Mouse (Mus musculus): ENCODE measurements around the gene Mark3. TPM values are rescaled to one million over a fixed set of nuclear protein-coding genes. Genes with fewer than 3 reads are reported as not detected.

Mark3 gene
- polyA plus RNA-seq, 2 experiments: 18.0 to 24.6 TPM

DNA sequence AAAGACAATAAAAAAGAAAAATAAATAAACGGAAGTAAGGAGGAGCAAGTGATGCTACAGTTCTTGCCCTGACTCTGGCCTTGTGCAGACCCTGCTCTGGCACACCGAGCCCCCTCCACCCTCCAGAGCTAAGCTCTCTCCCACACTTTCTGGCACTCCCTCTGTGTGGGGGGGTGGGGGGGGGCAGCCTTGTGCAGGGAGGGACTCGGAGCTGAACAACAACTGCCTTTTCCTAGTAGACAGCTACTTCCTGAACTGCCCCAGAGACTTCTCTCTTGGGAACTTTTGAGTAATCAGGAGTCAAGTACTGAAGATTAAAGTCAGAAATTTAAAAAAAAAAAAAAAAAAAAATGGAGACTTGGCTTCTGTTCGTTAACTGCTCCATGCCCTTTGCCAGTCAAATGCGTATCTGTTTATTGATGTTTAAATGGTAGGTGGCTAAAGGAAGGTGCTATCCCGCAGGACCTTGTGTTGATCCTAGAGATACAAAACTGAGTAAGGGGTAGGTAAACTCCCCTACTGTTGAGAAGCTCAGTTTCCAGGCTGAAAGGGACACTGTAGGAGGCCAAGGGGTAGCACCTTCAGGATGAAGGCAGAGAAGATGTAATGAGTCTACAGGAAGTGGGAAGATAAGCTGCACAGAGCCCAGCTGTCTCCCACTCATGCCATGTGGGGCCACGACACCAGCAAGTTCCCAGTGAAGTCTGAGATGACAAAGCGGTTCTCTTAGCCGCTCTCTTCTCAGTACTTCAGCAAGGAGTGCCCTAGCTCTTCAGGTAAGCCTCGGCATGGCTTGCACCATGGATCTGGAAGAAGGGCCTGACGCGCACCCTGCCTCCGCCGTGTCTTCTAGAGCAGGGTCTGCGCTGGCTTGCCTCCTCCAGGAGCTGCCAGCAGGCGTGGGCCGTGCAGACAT lies 89.2 kb downstream of the Mark3 start:
- TF ChIP-seq EP300 (IDR thresholded peaks at IDR 0.05; ENCODE audit: low read depth) (no peak), CTCF (IDR thresholded peaks at IDR 0.05; ENCODE audit: low read depth) (no peak)
- ATAC-seq (ENCODE audit: insufficient read depth): no peak
- no peak overlapping the region for H3K4me2 ChIP-seq (ENCODE audit: low read depth)
- no peaks in the 10 kb centered on the region for H3K27me3 ChIP-seq (ENCODE audit: control insufficient read depth, insufficient read depth, low read length)
- no peak overlapping the region for H3K9ac ChIP-seq (replicated peaks)
- H3K36me3 ChIP-seq (replicated peaks; ENCODE audit: control insufficient read depth, insufficient read depth, low read depth): no peaks in the 10 kb centered on the region
- H3K27ac ChIP-seq: no peak overlapping the region
- H3K4me3 ChIP-seq (ENCODE audit: insufficient read depth in 1 of 2, low read depth in 2 of 2, low read length in 2 of 2): no peak overlapping the region
- WGBS (ENCODE audit: insufficient replicate concordance): 69% methylated on average over 17 of the region's 17 CpGs
- 0 out of 4 replicates have a peak, but pooled peaks cover 0 to 2% of the 10 kb centered on the region in 2 experiments for H3K4me1 ChIP-seq (replicated peaks; ENCODE audit: control insufficient read depth in 2 of 2, insufficient read depth in 2 of 2, low read length in 1 of 2)
- DNase-seq (ENCODE audit: low read depth in 3 of 3, low spot score in 3 of 3): no peak
- no peaks in the 10 kb centered on the region for H3K9me3 ChIP-seq (ENCODE audit: control insufficient read depth, low read length)

DNA sequence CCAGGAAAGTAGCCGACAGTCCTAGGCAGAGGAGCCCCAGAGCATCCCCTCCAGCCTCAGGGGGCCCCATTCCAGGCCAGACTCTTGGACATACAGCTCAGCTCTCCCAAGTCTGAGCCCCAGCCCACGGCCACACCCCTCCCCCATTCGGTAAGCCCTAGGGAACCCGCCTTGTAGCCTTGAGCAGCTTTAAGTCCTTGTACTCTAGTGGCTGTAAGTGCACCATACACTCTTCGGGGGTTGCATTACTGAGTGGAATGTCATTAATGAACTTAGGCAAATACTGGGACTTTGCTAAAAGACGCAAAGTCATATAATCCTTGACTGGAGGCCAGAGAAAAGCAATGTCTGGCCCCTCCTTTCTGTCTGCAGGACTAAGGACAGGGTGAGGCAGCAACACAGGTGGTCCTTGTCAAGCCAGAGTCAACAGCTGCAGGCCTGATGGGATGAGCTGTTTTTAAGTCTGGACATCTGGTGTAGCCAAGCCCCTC lies 89.9 kb downstream of the Mark3 start:
- Histone ChIP-seq H3K4me2 (ENCODE audit: low read depth) (no peak overlapping the region), H3K27ac (no peak overlapping the region), H3K9ac (replicated peaks) (no peak overlapping the region), H3K4me3 (ENCODE audit: insufficient read depth in 1 of 2, low read depth in 2 of 2, low read length in 2 of 2) (no peak overlapping the region), H3K27me3 (ENCODE audit: control insufficient read depth, insufficient read depth, low read length) (peaks cover under 1% of the 10 kb centered on the region; the same call in 1 of the 2 replicates), H3K36me3 (replicated peaks; ENCODE audit: control insufficient read depth, insufficient read depth, low read depth) (no peaks in the 10 kb centered on the region), H3K9me3 (ENCODE audit: control insufficient read depth, low read length) (no peaks in the 10 kb centered on the region), H3K4me1 (replicated peaks; ENCODE audit: control insufficient read depth in 2 of 2, insufficient read depth in 2 of 2, low read length in 1 of 2) (0 out of 4 replicates have a peak, but pooled peaks cover 0 to 5% of the 10 kb centered on the region in 2 experiments)
- TF ChIP-seq CTCF (IDR thresholded peaks at IDR 0.05; ENCODE audit: low read depth) (no peak), EP300 (IDR thresholded peaks at IDR 0.05; ENCODE audit: low read depth) (no peak)
- ATAC-seq (ENCODE audit: insufficient read depth) (no peak), DNase-seq (ENCODE audit: low read depth in 3 of 3, low spot score in 3 of 3) (no peak)
- 67% methylated on average over 6 of the region's 6 CpGs for WGBS (ENCODE audit: insufficient replicate concordance)

DNA sequence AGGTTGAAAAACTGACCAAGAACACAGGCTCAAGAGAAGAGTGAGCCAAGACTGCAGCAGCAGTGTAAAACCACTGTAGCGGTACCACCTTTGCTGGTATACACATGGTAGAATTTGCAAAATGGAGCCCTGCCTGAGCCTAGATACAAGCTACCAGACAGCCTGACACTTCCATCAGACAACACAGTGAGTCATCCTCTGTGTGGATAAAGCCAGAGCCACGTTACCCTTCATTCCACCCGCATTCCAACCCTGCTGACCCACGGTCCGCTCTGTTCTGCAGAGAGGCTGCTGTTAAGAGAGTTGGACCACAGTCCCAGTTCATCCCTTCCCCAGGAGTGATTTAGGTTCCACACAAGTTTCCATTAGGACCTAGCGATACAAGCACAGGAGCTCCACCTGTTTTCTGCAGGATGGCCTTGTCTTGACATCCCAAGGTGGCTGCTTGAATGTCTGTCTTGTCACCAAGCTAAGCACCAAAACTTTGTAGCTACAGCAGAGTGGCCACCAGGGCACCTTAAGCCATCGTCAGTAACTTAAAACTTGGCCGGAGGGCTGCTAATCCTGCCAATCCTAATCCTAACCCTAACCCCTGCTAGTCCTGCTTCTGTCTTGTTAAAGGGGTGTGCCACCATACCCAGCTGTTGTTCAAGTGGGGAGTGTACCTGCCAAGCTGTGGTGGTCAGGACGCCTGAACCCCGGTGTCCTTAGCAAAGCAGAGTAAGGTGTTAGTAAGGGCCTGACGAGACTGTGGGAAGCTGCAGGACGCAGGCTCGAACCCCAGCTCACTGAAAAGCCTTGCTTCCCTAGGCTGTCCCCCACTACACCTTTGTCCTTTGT lies 90.9 kb downstream of the Mark3 start:
- no peaks in the 10 kb centered on the region for H3K9me3 ChIP-seq (ENCODE audit: control insufficient read depth, low read length)
- H3K27ac ChIP-seq: no peak overlapping the region
- peaks cover 11% of the 10 kb centered on the region for H3K27me3 ChIP-seq (ENCODE audit: control insufficient read depth, insufficient read depth, low read length)
- ATAC-seq (ENCODE audit: insufficient read depth) (no peak), DNase-seq (ENCODE audit: low read depth in 3 of 3, low spot score in 3 of 3) (no peak)
- TF ChIP-seq CTCF (IDR thresholded peaks at IDR 0.05; ENCODE audit: low read depth) (no peak), EP300 (IDR thresholded peaks at IDR 0.05; ENCODE audit: low read depth) (no peak)
- no peak overlapping the region for H3K4me3 ChIP-seq (ENCODE audit: insufficient read depth in 1 of 2, low read depth in 2 of 2, low read length in 2 of 2)
- H3K4me1 ChIP-seq (replicated peaks; ENCODE audit: control insufficient read depth in 2 of 2, insufficient read depth in 2 of 2, low read length in 1 of 2): 0 out of 4 replicates have a peak, but pooled peaks cover 0 to 5% of the 10 kb centered on the region in 2 experiments
- H3K36me3 ChIP-seq (replicated peaks; ENCODE audit: control insufficient read depth, insufficient read depth, low read depth): no peaks in the 10 kb centered on the region
- 86% methylated on average over 13 of the region's 13 CpGs for WGBS (ENCODE audit: insufficient replicate concordance)
- no peak overlapping the region for H3K9ac ChIP-seq (replicated peaks)
- no peak overlapping the region for H3K4me2 ChIP-seq (ENCODE audit: low read depth)

DNA sequence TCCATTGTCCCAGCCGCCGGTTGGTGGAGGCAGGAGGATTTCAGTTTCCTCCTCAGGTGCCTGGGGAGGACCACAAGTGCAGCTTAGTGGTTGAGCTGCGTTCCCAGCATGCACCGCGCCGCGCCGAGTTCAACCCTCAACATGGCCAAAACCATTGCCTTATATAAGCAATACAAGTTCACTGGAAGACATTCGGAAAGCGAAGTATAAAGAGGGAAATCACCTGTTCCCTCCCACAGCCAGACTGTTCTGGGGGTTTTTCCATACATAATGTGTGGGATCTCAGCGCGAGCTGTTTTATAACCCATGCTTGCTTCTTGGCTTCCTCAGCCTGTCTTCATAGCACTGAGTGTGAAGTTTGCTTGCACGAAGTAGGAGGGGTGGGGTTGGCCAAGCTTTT lies 92.1 kb downstream of the Mark3 start:
- no peak overlapping the region for H3K4me2 ChIP-seq (ENCODE audit: low read depth)
- no peaks in the 10 kb centered on the region for H3K9me3 ChIP-seq (ENCODE audit: control insufficient read depth, low read length)
- H3K36me3 ChIP-seq (replicated peaks; ENCODE audit: control insufficient read depth, insufficient read depth, low read depth): no peaks in the 10 kb centered on the region
- WGBS (ENCODE audit: insufficient replicate concordance): 72% methylated on average over 13 of the region's 13 CpGs
- H3K27ac ChIP-seq: no peak overlapping the region
- peaks cover 22% of the 10 kb centered on the region for H3K27me3 ChIP-seq (ENCODE audit: control insufficient read depth, insufficient read depth, low read length)
- no peak overlapping the region for H3K4me3 ChIP-seq (ENCODE audit: insufficient read depth in 1 of 2, low read depth in 2 of 2, low read length in 2 of 2)
- no peak for ATAC-seq (ENCODE audit: insufficient read depth)
- H3K4me1 ChIP-seq (replicated peaks; ENCODE audit: control insufficient read depth in 2 of 2, insufficient read depth in 2 of 2, low read length in 1 of 2): 0 out of 4 replicates have a peak, but pooled peaks cover 0 to 5% of the 10 kb centered on the region in 2 experiments
- DNase-seq (ENCODE audit: low read depth in 3 of 3, low spot score in 3 of 3): no peak
- no peak overlapping the region for H3K9ac ChIP-seq (replicated peaks)
- TF ChIP-seq EP300 (IDR thresholded peaks at IDR 0.05; ENCODE audit: low read depth) (no peak), CTCF (IDR thresholded peaks at IDR 0.05; ENCODE audit: low read depth) (no peak)

Measured in liver, embryonic 14.5 days (tissue).